Mouse (Mus musculus): Measurements from ENCODE around the gene Rapgef3.

- TF ChIP-seq GATA1 (IDR thresholded peaks at IDR 0.05; ENCODE audit: low read length) = no peak
- no peak for TF ChIP-seq TAL1 (IDR thresholded peaks at IDR 0.05; ENCODE audit: low read length)
These were observed 37.4 kb downstream of the Rapgef3 start for GRCm38 (mm10) chr15:97730365-97730764.
